Mouse (Mus musculus) T-cell, adult 66 days (primary cell): Measurements from ENCODE around the gene Hoxa4. TPM values are rescaled to one million over a fixed set of nuclear protein-coding genes. Genes with fewer than 3 reads are reported as not detected.

Experiments
- total RNA-seq, 2 experiments: library from RNA; stranded (reverse); gene quantifications; 3 replicates in 1 of 2; 4 replicates in 1 of 2; pipeline ENCODE4 v1.2.4; 2023

The Hoxa4 gene
- not detected for total RNA-seq

GRCm38 (mm10) chr6:52190906-52191810, at the start of gene Hoxa4:
Gene Hoxa4 (minus strand): TSS chr6:52191753.

GRCm38 (mm10) chr6:52240389-52241000, 48.9 kb upstream of the Hoxa4 start, which contains the start of gene Hoxa10:
Gene Hoxa10 (minus strand): TSS chr6:52240854.

GRCm38 (mm10) chr6:52230516-52231165, 39.1 kb upstream of the Hoxa4 start, which contains the start of gene Hoxa9:
Gene Hoxa9 (minus strand): TSS chr6:52231089.

GRCm38 (mm10) chr6:52221337-52221992, 29.9 kb upstream of the Hoxa4 start, which contains the start of gene Hoxa7:
Gene Hoxa7 (minus strand): TSS chr6:52221854.

GRCm38 (mm10) chr6:52213119-52213986, 21.8 kb upstream of the Hoxa4 start, which contains the start of the genes Hoxa3 and Gm28308:
Gene Hoxa3 (minus strand): TSS chr6:52213336.
Gene Gm28308 (minus strand): TSS chr6:52213339.

GRCm38 (mm10) chr6:52208072-52208867, 16.7 kb upstream of the Hoxa4 start, which contains the start of gene Hoxa6:
Gene Hoxa6 (minus strand): TSS chr6:52208722.

GRCm38 (mm10) chr6:52204050-52204752, 12.6 kb upstream of the Hoxa4 start, which contains the start of gene Hoxa5:
Gene Hoxa5 (minus strand): TSS chr6:52204587.

GRCm38 (mm10) chr6:52177061-52177735, 14.4 kb downstream of the Hoxa4 start, which contains the start of gene 5730596B20Rik:
Gene 5730596B20Rik (plus strand): TSS chr6:52177498.

GRCm38 (mm10) chr6:52164626-52165440, 26.7 kb downstream of the Hoxa4 start, which contains the start of gene Hoxa2:
Gene Hoxa2 (minus strand): TSS chr6:52164831.

GRCm38 (mm10) chr6:52158276-52159051, 33.1 kb downstream of the Hoxa4 start, which contains the start of gene Hoxa1:
Gene Hoxa1 (minus strand): TSS chr6:52158317.

Other genes starting within 250 kb of the Hoxa4 start
- 10 to 100 TPM in 1 of 2 experiments, 1 to 10 TPM in 1; 9.8 to 18.1 TPM for gene Skap2, start 179.2 kb downstream of the Hoxa4 start, total RNA-seq
- not detected for gene Hoxa1, start 33.4 kb downstream of the Hoxa4 start, total RNA-seq
- gene Hoxa2, start 26.9 kb downstream of the Hoxa4 start, total RNA-seq: not detected
- not detected for gene 5730596B20Rik, start 14.3 kb downstream of the Hoxa4 start, total RNA-seq
- not detected for gene Hoxa5, start 12.8 kb upstream of the Hoxa4 start, total RNA-seq
- gene Hoxa6, start 17.0 kb upstream of the Hoxa4 start, total RNA-seq: not detected
- not detected for gene Hoxa3, start 21.6 kb upstream of the Hoxa4 start, total RNA-seq
- not detected for gene Gm28308, start 21.6 kb upstream of the Hoxa4 start, total RNA-seq
- gene Hoxa7, start 30.1 kb upstream of the Hoxa4 start, total RNA-seq: not detected
- gene Hoxa9, start 39.3 kb upstream of the Hoxa4 start, total RNA-seq: not detected
- gene Hoxa10, start 49.1 kb upstream of the Hoxa4 start, total RNA-seq: not detected
- not detected for gene Hoxa11, start 54.1 kb upstream of the Hoxa4 start, total RNA-seq
- gene Hoxa13, start 69.1 kb upstream of the Hoxa4 start, total RNA-seq: not detected
- under 1 TPM; 0.17 to 0.77 TPM for gene Evx1, start 121.7 kb upstream of the Hoxa4 start, total RNA-seq